Mouse (Mus musculus) liver, adult (tissue): Measurements from ENCODE around the gene Eif2s2.

Source experiments
- GATA4 ChIP-seq: IDR thresholded peaks from 2 replicates; pipeline ENCODE4 v1.6.1; 2014; ENCODE audit warnings: mild to moderate bottlenecking, low read length; ENCODE audit not compliant: insufficient replicate concordance

Eif2s2 gene

GRCm38 (mm10) chr2:154905796-154906195 is 13.1 kb upstream of the Eif2s2 start:
- no peak for TF ChIP-seq GATA4

GRCm38 (mm10) chr2:154902111-154902510 is 9.4 kb upstream of the Eif2s2 start:
- TF ChIP-seq GATA4, result no peak

- TF ChIP-seq GATA4, result no peak
These were observed 813 bp upstream of the Eif2s2 start for GRCm38 (mm10) chr2:154893548-154893947.

- TF ChIP-seq GATA4, result no peak
These were observed 280 bp upstream of the Eif2s2 start for GRCm38 (mm10) chr2:154893045-154893385.

GRCm38 (mm10) chr2:154891585-154891984 is 1.1 kb downstream of the Eif2s2 start:
- no peak for TF ChIP-seq GATA4

- TF ChIP-seq GATA4, result no peak
These were observed 16.1 kb downstream of the Eif2s2 start for GRCm38 (mm10) chr2:154876621-154877020.

- no peak for TF ChIP-seq GATA4
These were observed 22.6 kb downstream of the Eif2s2 start for GRCm38 (mm10) chr2:154869954-154870641.

GRCm38 (mm10) chr2:154868106-154868505 is 24.6 kb downstream of the Eif2s2 start:
- TF ChIP-seq GATA4, result no peak

GRCm38 (mm10) chr2:154865696-154866095 is 27.0 kb downstream of the Eif2s2 start:
- TF ChIP-seq GATA4, result no peak

- TF ChIP-seq GATA4, result no peak
These were observed 29.1 kb downstream of the Eif2s2 start for GRCm38 (mm10) chr2:154863672-154864071.

- peak; percentile 85; the same call in 1 of the 2 replicates for TF ChIP-seq GATA4
These were observed 37.4 kb downstream of the Eif2s2 start for GRCm38 (mm10) chr2:154855383-154855782.

GRCm38 (mm10) chr2:154848086-154848485 is 44.6 kb downstream of the Eif2s2 start:
- no peak for TF ChIP-seq GATA4

- no peak for TF ChIP-seq GATA4
These were observed 56.2 kb downstream of the Eif2s2 start for GRCm38 (mm10) chr2:154836537-154836936.

- no peak for TF ChIP-seq GATA4
These were observed 58.4 kb downstream of the Eif2s2 start for GRCm38 (mm10) chr2:154834149-154834865.

GRCm38 (mm10) chr2:154832471-154832870 is 60.3 kb downstream of the Eif2s2 start:
- no peak for TF ChIP-seq GATA4

- TF ChIP-seq GATA4, result no peak
These were observed 65.2 kb downstream of the Eif2s2 start for GRCm38 (mm10) chr2:154827521-154827920.

- TF ChIP-seq GATA4, result no peak
These were observed 66.6 kb downstream of the Eif2s2 start for GRCm38 (mm10) chr2:154826054-154826538.
